Mouse (Mus musculus) cerebellum, adult 11-12 months (tissue): ENCODE results near the gene Dqx1.
A peak's percentile ranks its signal among the peaks of the same experiment; 100 is the strongest.

ENCODE experiments used
- DNase-seq: peaks from one replicate; pipeline ENCODE4 v3.0.0; 2022

Gene Dqx1

DNA sequence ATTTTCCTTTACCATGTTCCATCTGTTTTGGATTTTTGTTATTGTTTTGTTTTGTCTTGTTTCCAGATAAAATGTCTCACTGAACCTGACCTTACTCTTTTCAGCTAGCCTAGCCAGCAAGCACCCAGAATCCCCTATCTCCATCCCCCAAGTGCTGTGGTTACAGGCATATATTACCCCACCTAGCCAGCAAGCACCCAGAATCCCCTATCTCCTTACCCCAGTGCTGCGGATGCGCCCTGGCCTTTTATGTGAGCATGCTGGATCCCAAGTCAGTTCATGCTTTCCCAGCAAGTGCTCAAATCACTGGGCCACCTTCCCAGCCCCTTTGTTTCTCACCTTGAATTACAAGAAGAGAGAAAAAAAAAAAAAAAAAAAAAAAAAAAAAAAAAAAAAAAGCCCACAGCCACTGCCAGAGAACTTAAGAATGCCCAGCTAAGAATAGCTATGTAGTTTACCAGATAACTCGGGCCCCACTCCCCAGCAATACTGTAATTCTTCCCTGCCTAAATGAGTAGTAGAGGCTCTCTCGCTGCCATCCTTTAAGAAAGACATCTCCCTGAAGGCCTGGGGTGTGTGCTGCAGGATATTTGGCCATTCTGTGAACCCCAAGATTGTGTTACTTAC is 54.0 kb downstream of the Dqx1 start:
- DNase-seq = no peak

DNA sequence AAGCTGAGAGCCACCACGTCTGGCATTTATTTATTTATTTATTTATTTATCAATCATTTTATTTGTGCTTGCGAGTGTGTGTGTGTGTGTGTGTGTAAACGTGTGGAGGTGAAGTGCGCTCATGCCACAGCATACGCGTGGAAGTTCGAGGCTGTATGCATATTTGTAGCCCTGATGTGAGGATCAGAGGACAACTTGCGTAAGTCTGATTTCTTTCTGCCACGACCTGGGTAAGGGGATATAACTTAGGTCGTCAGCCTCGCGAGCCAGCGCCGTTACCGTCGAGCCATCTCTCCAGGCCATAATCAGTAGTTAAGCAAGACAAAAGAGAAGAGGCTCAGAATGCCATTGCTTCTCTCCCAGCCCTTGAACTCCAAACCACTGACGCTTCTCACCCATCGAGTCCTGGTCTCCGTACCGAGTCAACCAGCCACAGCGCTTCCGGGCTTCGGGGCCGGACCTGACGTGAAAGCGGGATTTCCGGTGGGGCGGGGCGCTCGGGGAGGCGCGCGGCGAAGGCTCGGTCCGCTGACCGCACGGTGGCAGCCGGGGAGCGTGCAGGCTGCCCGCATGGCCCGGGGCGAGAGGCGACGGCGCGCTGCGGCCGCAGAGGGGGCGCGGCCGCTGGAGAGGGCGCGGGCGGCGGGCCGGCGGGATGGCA is 57.5 kb downstream of the Dqx1 start, which contains the start of gene Mogs:
TSS of gene Mogs (plus strand) at position 486 of the 661 bp plus-strand sequence.
- peak; percentile 89 for DNase-seq

DNA sequence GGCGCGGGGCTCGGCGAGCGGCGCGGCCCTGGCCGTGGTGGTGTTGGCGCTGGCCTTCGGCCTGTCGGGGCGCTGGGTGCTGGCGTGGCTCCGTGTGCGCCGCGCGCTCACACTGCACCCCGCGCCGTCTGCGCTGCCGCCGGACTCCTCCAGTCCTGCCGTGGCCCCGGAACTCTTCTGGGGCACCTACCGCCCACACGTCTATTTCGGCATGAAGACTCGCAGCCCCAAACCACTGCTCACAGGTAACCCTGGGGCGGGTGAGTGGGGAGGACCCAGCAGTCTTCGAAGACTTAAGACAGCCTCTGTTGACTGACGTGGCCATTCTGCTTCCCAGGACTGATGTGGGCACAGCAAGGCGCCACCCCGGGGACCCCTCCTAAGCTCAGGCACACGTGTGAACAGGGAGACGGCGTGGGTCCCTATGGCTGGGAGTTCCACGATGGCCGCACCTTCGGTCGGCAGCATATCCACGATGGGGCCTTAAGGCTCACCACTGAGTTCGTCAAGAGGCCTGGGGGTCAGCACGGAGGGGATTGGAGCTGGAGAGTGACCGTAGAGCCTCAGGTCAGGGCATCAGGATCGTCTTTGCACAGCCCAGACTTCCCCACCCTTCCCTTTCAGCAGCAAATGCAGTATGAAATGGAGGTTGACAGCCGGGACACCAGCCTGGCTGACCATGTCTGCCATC is 58.2 kb downstream of the Dqx1 start:
- peak; percentile 62 for DNase-seq

DNA sequence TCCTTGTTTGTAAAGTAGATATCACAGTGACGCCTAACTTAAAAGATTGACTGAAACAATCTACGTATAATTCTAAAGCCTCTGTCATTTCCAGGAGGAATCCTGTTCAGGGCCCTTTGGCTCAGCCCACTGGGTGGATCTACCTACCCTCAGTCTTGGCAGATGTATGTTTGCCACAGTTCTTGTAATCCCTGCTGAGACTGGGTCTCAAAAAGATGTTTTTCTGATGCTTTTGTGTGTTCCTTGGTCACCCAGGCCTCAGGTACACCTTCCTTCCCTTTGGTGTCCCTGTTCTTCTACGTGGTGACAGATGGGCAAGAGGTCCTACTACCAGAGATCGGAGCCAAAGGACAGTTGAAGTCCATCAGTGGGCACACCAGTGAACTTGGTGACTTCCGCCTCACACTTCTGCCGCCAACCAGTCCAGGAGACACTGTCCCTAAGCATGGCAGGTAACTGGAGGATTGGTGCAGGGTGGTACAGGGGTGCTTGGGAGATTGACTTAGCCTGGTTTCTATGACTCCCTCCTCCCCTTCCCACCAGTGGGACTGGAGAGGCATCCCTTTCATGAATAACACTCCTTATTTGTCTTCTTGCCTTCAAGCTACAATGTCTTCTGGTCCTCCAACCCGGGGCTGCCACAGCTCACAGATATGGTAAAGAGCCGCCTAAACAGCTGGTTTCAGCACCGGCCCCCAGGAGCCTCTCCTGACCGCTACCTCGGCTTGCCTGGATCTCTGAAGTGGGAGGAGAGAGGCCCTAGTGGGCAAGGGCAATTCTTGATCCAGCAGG is 58.9 kb downstream of the Dqx1 start:
- no peak for DNase-seq
